Mouse (Mus musculus) monocyte, adult 2 months (primary cell): ENCODE results near the gene Map4k1.
A peak's percentile ranks its signal among the peaks of the same experiment; 100 is the strongest.
"Not testable (repeated sequence)": the region's sequence is repeated elsewhere in the genome, so short reads cannot be mapped to it uniquely, and the experiment has no call there.

Experiments
- DNase-seq, 2 experiments: peaks; one replicate each; pipeline ENCODE4 v3.0.0; 2022; ENCODE audit warnings: low spot score in 2 of 2, low read depth in 1 of 2

Gene Map4k1

GRCm38 (mm10) chr7:28955295-28955897, 26.5 kb upstream of the Map4k1 start:
- DNase-seq: no peak

GRCm38 (mm10) chr7:28956270-28956669, 25.6 kb upstream of the Map4k1 start:
- no peak for DNase-seq

GRCm38 (mm10) chr7:28957286-28957685, 24.6 kb upstream of the Map4k1 start:
- no peak for DNase-seq

GRCm38 (mm10) chr7:28957997-28958725, 23.7 kb upstream of the Map4k1 start:
- no peak for DNase-seq

GRCm38 (mm10) chr7:28958770-28959169, 23.1 kb upstream of the Map4k1 start:
- DNase-seq: no peak

- DNase-seq: no peak
These were observed 22.3 kb upstream of the Map4k1 start for GRCm38 (mm10) chr7:28959505-28960045.

- no peak for DNase-seq
These were observed 21.4 kb upstream of the Map4k1 start for GRCm38 (mm10) chr7:28960354-28961046.

- no peak for DNase-seq
These were observed 20.3 kb upstream of the Map4k1 start for GRCm38 (mm10) chr7:28961584-28961926.

- DNase-seq: peak; percentile 97 to 98
These were observed 19.8 kb upstream of the Map4k1 start, which contains the start of gene Actn4 for GRCm38 (mm10) chr7:28961927-28962670. Gene Actn4, minus strand, starts transcription at chr7:28962340.

GRCm38 (mm10) chr7:28963399-28963923, 18.4 kb upstream of the Map4k1 start:
- no peak for DNase-seq

GRCm38 (mm10) chr7:28965346-28965840, 16.5 kb upstream of the Map4k1 start:
- no peak for DNase-seq

- DNase-seq: no peak
These were observed 15.7 kb upstream of the Map4k1 start for GRCm38 (mm10) chr7:28966181-28966580.

- DNase-seq: no peak
These were observed 14.9 kb upstream of the Map4k1 start for GRCm38 (mm10) chr7:28966751-28967505.

GRCm38 (mm10) chr7:28968120-28968519, 13.7 kb upstream of the Map4k1 start:
- not testable (repeated sequence) for DNase-seq

GRCm38 (mm10) chr7:28969271-28969670, 12.6 kb upstream of the Map4k1 start:
- no peak for DNase-seq

- DNase-seq: no peak
These were observed 12.0 kb upstream of the Map4k1 start for GRCm38 (mm10) chr7:28969672-28970394.

- DNase-seq: no peak
These were observed 10.8 kb upstream of the Map4k1 start for GRCm38 (mm10) chr7:28971029-28971428.

GRCm38 (mm10) chr7:28971770-28972269, 10.0 kb upstream of the Map4k1 start:
- no peak for DNase-seq

GRCm38 (mm10) chr7:28972542-28972985, 9.3 kb upstream of the Map4k1 start:
- DNase-seq: peak; percentile 56 to 74
